Mouse (Mus musculus) embryonic facial prominence, embryonic 13.5 days (tissue): ENCODE results near the gene Gm17660. TPM values are rescaled to one million over a fixed set of nuclear protein-coding genes. Genes with fewer than 3 reads are reported as not detected.

Source experiments
- ATAC-seq: fragments of 200-750 bp; cut with Nextera tagmentation; 2 replicates; pipeline ENCODE4 v1.8.0; 2017; ENCODE audit warnings: low read depth; ENCODE audit not compliant: insufficient number of reproducible peaks, insufficient read depth, low FRiP score, low TSS enrichment
- H3K27ac ChIP-seq: fragments of 300-500 bp; sonication (generic); 2 replicates; pipeline ENCODE4 v1.5.1; 2015; ENCODE audit warnings: moderate library complexity, mild to moderate bottlenecking, inconsistent platforms
- H3K27me3 ChIP-seq: fragments of 300-500 bp; sonication (generic); 2 replicates; pipeline ENCODE4 v1.6.1; 2015; ENCODE audit warnings: mild to moderate bottlenecking, inconsistent platforms
- H3K36me3 ChIP-seq: fragments of 300-500 bp; sonication (generic); 2 replicates; pipeline ENCODE4 v1.6.1; 2015; ENCODE audit warnings: mild to moderate bottlenecking, inconsistent platforms
- H3K4me1 ChIP-seq: fragments of 300-500 bp; sonication (generic); 2 replicates; pipeline ENCODE4 v1.6.1; 2015; ENCODE audit warnings: inconsistent platforms
- H3K4me2 ChIP-seq: fragments of 300-500 bp; sonication (generic); 2 replicates; pipeline ENCODE4 v1.6.1; 2015; ENCODE audit warnings: moderate library complexity, mild to moderate bottlenecking, inconsistent platforms
- H3K4me3 ChIP-seq: fragments of 300-500 bp; sonication (generic); 2 replicates; pipeline ENCODE4 v1.5.1; 2015; ENCODE audit warnings: mild to moderate bottlenecking, inconsistent platforms
- H3K9ac ChIP-seq: fragments of 300-500 bp; sonication (generic); 2 replicates; pipeline ENCODE4 v1.6.1; 2015; ENCODE audit warnings: mild to moderate bottlenecking, inconsistent platforms
- H3K9me3 ChIP-seq: fragments of 300-500 bp; sonication (generic); 2 replicates; pipeline ENCODE4 v1.6.1; 2016; ENCODE audit warnings: inconsistent platforms
- WGBS: fragments of 180-500 bp; shearing (Covaris S2); methylation state at CpG from one replicate; pipeline ENCODE4 v1.1.7; 2015; ENCODE audit warnings: mixed read lengths; 5-methylcytosine and 5-hydroxymethylcytosine counted together
- polyA plus RNA-seq: library from polyadenylated mRNA; unstranded; fragments of >200 nt; fragmentation: Nextera tagmentation; extraction: Ambion mirVana; gene quantifications from 2 replicates; pipeline ENCODE4 v1.2.1, GENCODE M21; 2015

Gm17660 gene
- polyA plus RNA-seq, 1 experiment from 2014 or later, result not detected

- 0 out of 2 replicates have a peak, but pooled peaks cover 5% of the 10 kb centered on the region for H3K4me1 ChIP-seq
- H3K4me2 ChIP-seq, result no peak overlapping the region
- WGBS, result 30% methylated on average over 12 of the region's 12 CpGs
- H3K27me3 ChIP-seq, result peaks cover 8% of the 10 kb centered on the region
- H3K36me3 ChIP-seq, result no peaks in the 10 kb centered on the region
- H3K27ac ChIP-seq, result no peak overlapping the region
- H3K9ac ChIP-seq, result no peak overlapping the region
- no peaks in the 10 kb centered on the region for H3K9me3 ChIP-seq
- no peak overlapping the region for H3K4me3 ChIP-seq
- no peak for ATAC-seq
Measured at GRCm38 (mm10) chr5:104074388-104074787, 3.0 kb downstream of the Gm17660 start.

GRCm38 (mm10) chr5:104073602-104074001 is 3.8 kb downstream of the Gm17660 start:
- 0 out of 2 replicates have a peak, but pooled peaks cover 5% of the 10 kb centered on the region for H3K4me1 ChIP-seq
- H3K36me3 ChIP-seq, result no peaks in the 10 kb centered on the region
- WGBS, result 89% methylated on average over 5 of the region's 5 CpGs
- no peak overlapping the region for H3K27ac ChIP-seq
- H3K4me2 ChIP-seq, result no peak overlapping the region
- peak; percentile 96 for ATAC-seq
- no peak overlapping the region for H3K9ac ChIP-seq
- H3K9me3 ChIP-seq, result 0 out of 2 replicates have a peak, but pooled peaks cover 2% of the 10 kb centered on the region
- no peak overlapping the region for H3K4me3 ChIP-seq
- peaks cover 8% of the 10 kb centered on the region for H3K27me3 ChIP-seq

- H3K9me3 ChIP-seq, result 0 out of 2 replicates have a peak, but pooled peaks cover 2% of the 10 kb centered on the region
- H3K4me2 ChIP-seq, result peak overlapping the region; percentile 12; the same call in 1 of the 2 replicates
- H3K27ac ChIP-seq, result peak overlapping the region; percentile 44; the same call in 1 of the 2 replicates
- 19% methylated on average over 6 of the region's 8 CpGs for WGBS
- H3K36me3 ChIP-seq, result no peaks in the 10 kb centered on the region
- H3K9ac ChIP-seq, result no peak overlapping the region
- H3K4me3 ChIP-seq, result no peak overlapping the region
- peak; percentile 97 for ATAC-seq
- peaks cover 8% of the 10 kb centered on the region for H3K27me3 ChIP-seq
- 0 out of 2 replicates have a peak, but pooled peaks cover 5% of the 10 kb centered on the region for H3K4me1 ChIP-seq
Measured at GRCm38 (mm10) chr5:104072272-104072886, 5.0 kb downstream of the Gm17660 start.

- Histone ChIP-seq H3K9me3 (0 out of 2 replicates have a peak, but pooled peaks cover 2% of the 10 kb centered on the region), H3K4me1 (no peaks in the 10 kb centered on the region), H3K4me3 (no peak overlapping the region), H3K27ac (no peak overlapping the region), H3K27me3 (peaks cover 5% of the 10 kb centered on the region; the same call in 1 of the 2 replicates), H3K9ac (no peak overlapping the region), H3K4me2 (no peak overlapping the region), H3K36me3 (no peaks in the 10 kb centered on the region)
- whole genome bisulfite sequencing, result 65% methylated on average over 4 of the region's 4 CpGs
- ATAC-seq, result no peak
Measured at GRCm38 (mm10) chr5:104071048-104071447, 6.4 kb downstream of the Gm17660 start.

GRCm38 (mm10) chr5:104068751-104069150 is 8.7 kb downstream of the Gm17660 start:
- Histone ChIP-seq H3K27me3 (no peaks in the 10 kb centered on the region), H3K36me3 (peaks cover 6% of the 10 kb centered on the region), H3K4me3 (no peak overlapping the region), H3K4me2 (no peak overlapping the region), H3K4me1 (no peaks in the 10 kb centered on the region), H3K9ac (no peak overlapping the region), H3K27ac (no peak overlapping the region), H3K9me3 (0 out of 2 replicates have a peak, but pooled peaks cover 2% of the 10 kb centered on the region)
- no peak for ATAC-seq
- 87% methylated on average over 7 of the region's 7 CpGs for WGBS

- H3K27ac ChIP-seq, result no peak overlapping the region
- H3K36me3 ChIP-seq, result peaks cover 60% of the 10 kb centered on the region
- no peak for ATAC-seq
- no peak overlapping the region for H3K9ac ChIP-seq
- no peaks in the 10 kb centered on the region for H3K9me3 ChIP-seq
- no peak overlapping the region for H3K4me2 ChIP-seq
- H3K4me1 ChIP-seq, result no peaks in the 10 kb centered on the region
- H3K27me3 ChIP-seq, result no peaks in the 10 kb centered on the region
- WGBS, result 91% methylated on average over 11 of the region's 11 CpGs
- H3K4me3 ChIP-seq, result no peak overlapping the region
Measured at GRCm38 (mm10) chr5:104062773-104063551, 14.4 kb downstream of the Gm17660 start.

GRCm38 (mm10) chr5:104061936-104062772 is 15.3 kb downstream of the Gm17660 start:
- Histone ChIP-seq H3K27ac (no peak overlapping the region), H3K36me3 (peaks cover 61% of the 10 kb centered on the region), H3K4me2 (no peak overlapping the region), H3K27me3 (no peaks in the 10 kb centered on the region), H3K4me3 (no peak overlapping the region), H3K4me1 (no peaks in the 10 kb centered on the region), H3K9ac (no peak overlapping the region), H3K9me3 (no peaks in the 10 kb centered on the region)
- no peak for ATAC-seq
- 82% methylated on average over 13 of the region's 13 CpGs for WGBS

- H3K36me3 ChIP-seq, result peaks cover 65% of the 10 kb centered on the region
- H3K9me3 ChIP-seq, result no peaks in the 10 kb centered on the region
- H3K4me3 ChIP-seq, result no peak overlapping the region
- no peaks in the 10 kb centered on the region for H3K4me1 ChIP-seq
- ATAC-seq, result no peak
- no peak overlapping the region for H3K4me2 ChIP-seq
- no peak overlapping the region for H3K27ac ChIP-seq
- WGBS, result 90% methylated on average over 5 of the region's 5 CpGs
- H3K27me3 ChIP-seq, result no peaks in the 10 kb centered on the region
- no peak overlapping the region for H3K9ac ChIP-seq
Measured at GRCm38 (mm10) chr5:104060429-104060828, 17.0 kb downstream of the Gm17660 start.

GRCm38 (mm10) chr5:104059628-104060027 is 17.8 kb downstream of the Gm17660 start:
- Histone ChIP-seq H3K4me2 (no peak overlapping the region), H3K27me3 (no peaks in the 10 kb centered on the region), H3K9me3 (no peaks in the 10 kb centered on the region), H3K27ac (no peak overlapping the region), H3K4me3 (no peak overlapping the region), H3K4me1 (no peaks in the 10 kb centered on the region), H3K9ac (no peak overlapping the region), H3K36me3 (peaks cover 64% of the 10 kb centered on the region)
- no peak for ATAC-seq
- 87% methylated on average over 9 of the region's 9 CpGs for WGBS

GRCm38 (mm10) chr5:104058021-104058420 is 19.4 kb downstream of the Gm17660 start:
- H3K4me3 ChIP-seq, result no peak overlapping the region
- no peak overlapping the region for H3K9ac ChIP-seq
- no peak for ATAC-seq
- no peak overlapping the region for H3K27ac ChIP-seq
- H3K4me1 ChIP-seq, result no peaks in the 10 kb centered on the region
- 62% methylated on average over 15 of the region's 15 CpGs for WGBS
- H3K4me2 ChIP-seq, result no peak overlapping the region
- H3K36me3 ChIP-seq, result peaks cover 58% of the 10 kb centered on the region
- H3K27me3 ChIP-seq, result no peaks in the 10 kb centered on the region
- no peaks in the 10 kb centered on the region for H3K9me3 ChIP-seq

- Histone ChIP-seq H3K9ac (no peak overlapping the region), H3K4me2 (no peak overlapping the region), H3K4me1 (no peaks in the 10 kb centered on the region), H3K4me3 (no peak overlapping the region), H3K27ac (no peak overlapping the region), H3K36me3 (peaks cover 58% of the 10 kb centered on the region), H3K27me3 (no peaks in the 10 kb centered on the region), H3K9me3 (no peaks in the 10 kb centered on the region)
- WGBS, result 79% methylated on average over 7 of the region's 7 CpGs
- ATAC-seq, result no peak
Measured at GRCm38 (mm10) chr5:104056295-104056694, 21.1 kb downstream of the Gm17660 start.
